ENCODE assay signal across 9 mouse cellular contexts in the genomic region with DNA sequence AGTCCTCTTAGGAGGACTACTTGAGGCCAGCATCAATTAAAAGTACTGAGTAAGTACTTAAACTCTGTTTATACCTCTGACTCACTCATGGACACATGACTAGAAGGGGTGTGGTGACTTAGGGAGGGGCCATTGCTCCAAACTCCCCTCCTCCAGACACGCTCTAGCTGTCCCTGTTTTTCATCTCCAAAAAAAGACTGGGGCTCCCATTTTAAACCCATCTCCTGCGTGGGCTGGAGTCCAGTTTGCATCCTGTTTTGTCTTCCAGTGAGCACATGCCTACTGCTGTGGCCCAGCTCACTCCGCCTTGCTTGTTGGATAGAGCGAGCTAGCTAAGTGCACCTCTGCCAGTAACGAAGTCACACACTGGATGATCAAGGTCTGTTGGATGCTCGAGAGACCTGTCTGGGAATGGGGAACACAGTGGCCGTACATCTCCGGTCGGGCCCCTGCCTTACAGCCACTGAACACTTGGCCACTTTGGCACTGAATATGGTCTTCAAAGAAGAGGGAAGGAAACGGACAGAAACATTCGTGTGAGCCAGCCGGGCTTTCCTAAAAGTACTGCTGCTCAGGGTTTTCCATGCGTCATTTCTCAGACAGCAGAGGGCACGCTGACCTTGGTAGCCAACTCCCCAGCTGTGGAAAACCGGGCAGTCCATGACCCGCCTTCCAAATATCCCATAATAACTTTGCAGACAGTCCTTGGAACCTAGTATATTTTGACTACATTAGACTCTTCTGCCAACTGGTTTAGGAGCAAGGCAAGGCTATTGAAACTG.
DNase-seq lines count a peak whose midpoint lies in the region; ATAC-seq and TF ChIP-seq lines count a peak whose summit lies in the region.
"Had no signal": no experiment of that assay in that cellular context is flagged by ENCODE, and none has a peak within 500 bp of the region (broad histone marks: within the 10 kb centered on the region; RNA-seq: fewer than 3 reads in every experiment).

No protein-coding gene starts in this region.

- peaks cover 9% of the 10 kb centered on the region for H3K4me1 ChIP-seq in kidney, adult 2 months (ENCODE audit: control insufficient read depth, insufficient read depth, low read length)
- H3K4me1 ChIP-seq in liver, postnatal 0 days (ENCODE audit: insufficient read depth): no peaks in the 10 kb centered on the region; the same call in 1 of the 2 replicates
- H3K4me1 ChIP-seq: midbrain, embryonic 12.5 days had no signal

- no peak for TF ChIP-seq EP300 in liver, postnatal 0 days (IDR thresholded peaks at IDR 0.05; ENCODE audit: low read depth)

- no peak overlapping the region for H3K4me2 ChIP-seq in liver, postnatal 0 days (ENCODE audit: low read depth, low read length)
- H3K4me2 ChIP-seq: midbrain, embryonic 12.5 days had no signal

- H3K36me3 ChIP-seq in kidney, adult 2 months (ENCODE audit: control insufficient read depth, insufficient read depth, low read length): peaks cover 8% of the 10 kb centered on the region
- H3K36me3 ChIP-seq in liver, postnatal 0 days (replicated peaks; ENCODE audit: insufficient read depth, low read length): peaks cover 68% of the 10 kb centered on the region

- peak overlapping the region; percentile 65 for H3K27ac ChIP-seq in kidney, adult 2 months (ENCODE audit: insufficient read depth, low read depth, low read length)
- no peak overlapping the region for H3K27ac ChIP-seq in liver, postnatal 0 days (ENCODE audit: low read depth)
- H3K27ac ChIP-seq: midbrain, embryonic 12.5 days had no signal

- 48% methylated on average over 16 of the region's 16 CpGs for WGBS in kidney, adult 2 months
- WGBS in liver, postnatal 0 days (ENCODE audit: insufficient replicate concordance): 76% methylated on average over 16 of the region's 16 CpGs

- H3K27me3 ChIP-seq in kidney, adult 2 months (replicated peaks; ENCODE audit: control insufficient read depth, insufficient read depth, low read length): no peaks in the 10 kb centered on the region
- no peaks in the 10 kb centered on the region for H3K27me3 ChIP-seq in liver, postnatal 0 days (ENCODE audit: insufficient read depth, low read length)
- H3K27me3 ChIP-seq: midbrain, embryonic 12.5 days had no signal

- TF ChIP-seq CTCF in kidney, adult 2 months (conservative IDR thresholded peaks at IDR 0.05; ENCODE audit: insufficient read depth, insufficient read length, low read depth, low read length): no peak
- TF ChIP-seq CTCF in liver, postnatal 0 days (IDR thresholded peaks at IDR 0.05; ENCODE audit: low read depth): no peak

- H3K4me3 ChIP-seq in kidney, adult 2 months (ENCODE audit: insufficient read depth, low read depth, low read length): no peak overlapping the region
- H3K4me3 ChIP-seq in liver, postnatal 0 days (ENCODE audit: low read depth, low read length): no peak overlapping the region
- H3K4me3 ChIP-seq: midbrain, embryonic 12.5 days had no signal

- no peak for TF ChIP-seq POLR2A in kidney, adult 2 months (IDR thresholded peaks at IDR 0.05; ENCODE audit: low read depth, low read length)

- peak; percentile 53; the same call in 1 of the 2 replicates for ATAC-seq in erythroblast, adult 5-6 weeks (replicated peaks; ENCODE audit: low FRiP score, poor library complexity, severe bottlenecking)
- ATAC-seq in liver, postnatal 0 days: peak; percentile 14; the same call in 1 of the 2 replicates
- ATAC-seq in cerebellum, adult (ENCODE audit: insufficient number of reproducible peaks, low FRiP score, low TSS enrichment): no peak

- no peak overlapping the region for H3K9ac ChIP-seq in liver, postnatal 0 days (replicated peaks)
- H3K9ac ChIP-seq: midbrain, embryonic 12.5 days had no signal

- peak; percentile 87 for DNase-seq in ovary, adult 18-20 months (ENCODE audit: low spot score)
- DNase-seq in ovary, postnatal 10 days (ENCODE audit: low spot score): no peak
- peak; percentile 49 for DNase-seq in kidney, adult 2 months
- no peak for DNase-seq in liver, postnatal 0 days
- DNase-seq in cerebellum, postnatal 4 days (ENCODE audit: low spot score in 2 of 2): no peak
- no peak for DNase-seq in cerebellum, postnatal 36 days

- no peaks in the 10 kb centered on the region for H3K9me3 ChIP-seq in liver, postnatal 0 days (ENCODE audit: low read length)
- H3K9me3 ChIP-seq: midbrain, embryonic 12.5 days had no signal

Comparison
In these comparisons a context has a peak if more than half of its experiments do, and no peak if none do; other contexts are left out.
1. DNase-seq: peak in ovary, adult 18-20 months (single experiment) and kidney, adult 2 months (single experiment); none in ovary, postnatal 10 days (single experiment), liver, postnatal 0 days (single experiment), cerebellum, postnatal 4 days (0 of 2) and cerebellum, postnatal 36 days (0 of 2).